Mouse (Mus musculus) midbrain, embryonic 11.5 days (tissue): ENCODE measurements at regions not wholly inside any gene's neighbourhood (a gene's known extent, or its start where the extent isn't known, plus 50 kb on each side); places are given as distances from the start of the nearest gene placed in this dataset.

Source experiments
- ATAC-seq: fragments of 200-750 bp; cut with Nextera tagmentation; 2 replicates; pipeline ENCODE4 v1.8.0; 2017; ENCODE audit warnings: moderate TSS enrichment, moderate library complexity; ENCODE audit not compliant: low FRiP score
- DNase-seq: peaks from one replicate; pipeline ENCODE4 v3.0.0; 2015; ENCODE audit warnings: low spot score; ENCODE audit errors: missing footprints
- H3K27ac ChIP-seq: fragments of 300-500 bp; sonication (generic); 2 replicates; pipeline ENCODE4 v1.5.1; 2014; ENCODE audit warnings: low read depth, low read length
- H3K27me3 ChIP-seq: fragments of 300-500 bp; sonication (generic); 2 replicates; pipeline ENCODE4 v1.6.1; 2014; ENCODE audit warnings: mild to moderate bottlenecking, low read length, moderate library complexity, mixed read lengths; ENCODE audit not compliant: control insufficient read depth, insufficient read depth
- H3K36me3 ChIP-seq: fragments of 300-500 bp; sonication (generic); 2 replicates; pipeline ENCODE4 v1.6.1; 2014; ENCODE audit warnings: mild to moderate bottlenecking, low read length, moderate library complexity, mixed read lengths; ENCODE audit not compliant: control insufficient read depth, insufficient read depth
- H3K4me1 ChIP-seq: fragments of 300-500 bp; sonication (generic); 2 replicates; pipeline ENCODE4 v1.6.1; 2014; ENCODE audit warnings: low read length; ENCODE audit not compliant: control insufficient read depth, insufficient read depth
- H3K4me2 ChIP-seq: fragments of 300-500 bp; sonication (generic); 2 replicates; pipeline ENCODE4 v1.6.1; 2014; ENCODE audit warnings: mild to moderate bottlenecking, moderate library complexity
- H3K4me3 ChIP-seq: fragments of 300-500 bp; sonication (generic); 2 replicates; pipeline ENCODE4 v1.5.1; 2014; ENCODE audit warnings: low read depth, low read length
- H3K9ac ChIP-seq: fragments of 300-500 bp; sonication (generic); 2 replicates; pipeline ENCODE4 v1.6.1; 2014; ENCODE audit warnings: low read length
- H3K9me3 ChIP-seq: fragments of 300-500 bp; sonication (generic); 2 replicates; pipeline ENCODE4 v1.6.1; 2016; ENCODE audit warnings: low read length; ENCODE audit not compliant: control insufficient read depth
- WGBS: fragments of 180-500 bp; shearing (Covaris S2); extraction: QIAGEN DNeasy Blood & Tissue Kit; methylation state at CpG from one replicate; pipeline ENCODE4 v1.1.7; 2014; 5-methylcytosine and 5-hydroxymethylcytosine counted together

DNA sequence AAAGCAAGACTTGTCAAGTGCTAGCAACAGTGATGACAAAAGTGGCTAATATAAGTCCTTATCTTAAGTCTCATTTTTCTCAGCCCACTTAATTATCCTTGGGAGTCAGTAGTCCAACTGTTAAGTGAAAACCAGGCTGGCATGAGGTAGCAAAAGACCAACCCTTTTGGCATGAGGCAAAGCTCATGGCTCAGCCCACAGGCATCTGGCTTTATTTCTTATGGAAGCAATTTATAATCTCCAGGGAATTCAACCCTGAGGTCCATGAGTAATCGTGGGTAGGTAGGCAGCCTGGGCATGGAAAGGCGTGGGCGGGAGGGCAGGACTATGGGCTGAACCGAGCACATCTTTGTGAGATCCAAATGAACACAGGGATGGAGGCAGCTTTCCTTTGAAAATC, 950.4 kb downstream of the Ttll7 start:
- 78% methylated on average over 4 of the region's 4 CpGs for WGBS
- ATAC-seq = no peak

DNA sequence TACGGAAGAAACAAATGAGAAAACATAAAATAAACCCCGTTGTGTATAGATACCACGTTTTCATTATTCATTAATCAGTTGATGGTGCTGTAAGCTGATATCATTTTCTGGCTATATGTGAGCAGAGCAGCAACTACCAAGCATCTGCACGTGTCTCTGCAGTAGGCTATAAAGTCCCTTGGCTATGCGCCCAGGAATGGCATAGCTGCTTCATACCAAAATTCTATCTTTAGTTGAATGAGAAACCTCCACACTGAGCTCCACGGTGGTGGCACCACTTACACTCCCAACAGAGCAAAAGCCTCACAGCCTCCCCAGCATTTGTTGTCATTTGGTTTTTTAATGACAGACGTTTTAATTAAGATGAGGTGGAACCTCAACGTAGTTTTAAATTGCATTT, 944.4 kb downstream of the Ttll7 start:
- 87% methylated on average over 8 of the region's 8 CpGs for WGBS
- Histone ChIP-seq H3K9ac (no peak overlapping the region), H3K27me3 (no peaks in the 10 kb centered on the region), H3K36me3 (no peaks in the 10 kb centered on the region), H3K4me2 (no peak overlapping the region), H3K9me3 (no peaks in the 10 kb centered on the region), H3K27ac (no peak overlapping the region), H3K4me3 (no peak overlapping the region), H3K4me1 (no peaks in the 10 kb centered on the region)
- ATAC-seq = no peak
- DNase-seq = no peak

More for the DNA sequence above, 950.4 kb downstream of the Ttll7 start:
- Histone ChIP-seq H3K9me3 (no peaks in the 10 kb centered on the region), H3K4me2 (no peak overlapping the region), H3K4me3 (no peak overlapping the region), H3K27ac (no peak overlapping the region), H3K36me3 (no peaks in the 10 kb centered on the region), H3K9ac (no peak overlapping the region), H3K27me3 (no peaks in the 10 kb centered on the region), H3K4me1 (no peaks in the 10 kb centered on the region)
- no peak for DNase-seq

DNA sequence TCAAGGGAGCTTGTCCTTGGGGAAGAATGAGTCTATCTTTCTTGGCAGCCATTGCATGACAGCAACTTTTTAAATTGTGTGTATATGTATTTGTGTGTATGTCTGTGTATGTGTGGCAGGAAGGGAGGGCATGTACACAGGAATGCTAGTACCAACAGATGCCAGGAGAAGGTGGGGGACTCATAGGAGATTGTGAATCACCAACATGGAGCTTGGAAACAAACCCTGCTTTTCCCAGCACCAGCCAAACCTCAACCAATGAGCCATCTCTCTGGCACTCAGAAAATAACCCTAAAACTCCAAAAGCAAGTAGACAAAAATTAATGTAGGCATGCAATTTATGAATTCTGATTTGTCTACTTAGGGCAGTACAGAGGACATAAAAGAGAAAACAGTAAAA, 942.9 kb downstream of the Ttll7 start:
- H3K9ac ChIP-seq = no peak overlapping the region
- no peaks in the 10 kb centered on the region for H3K4me1 ChIP-seq
- no peaks in the 10 kb centered on the region for H3K27me3 ChIP-seq
- DNase-seq (no peak), ATAC-seq (no peak)
- no peaks in the 10 kb centered on the region for H3K36me3 ChIP-seq
- H3K4me2 ChIP-seq = no peak overlapping the region
- H3K4me3 ChIP-seq = no peak overlapping the region
- H3K9me3 ChIP-seq = no peaks in the 10 kb centered on the region
- no peak overlapping the region for H3K27ac ChIP-seq

- Histone ChIP-seq H3K4me1 (no peaks in the 10 kb centered on the region), H3K27ac (no peak overlapping the region), H3K4me3 (no peak overlapping the region), H3K36me3 (no peaks in the 10 kb centered on the region), H3K9me3 (no peaks in the 10 kb centered on the region), H3K27me3 (no peaks in the 10 kb centered on the region), H3K4me2 (no peak overlapping the region), H3K9ac (no peak overlapping the region)
- no peak for ATAC-seq
- no peak for DNase-seq
- 88% methylated on average over 2 of the region's 2 CpGs for WGBS
Observed at GRCm38 (mm10) chr3:147786555-147786954, 934.4 kb downstream of the Ttll7 start.

GRCm38 (mm10) chr3:147750842-147751191, 898.6 kb downstream of the Ttll7 start:
- Histone ChIP-seq H3K4me1 (no peaks in the 10 kb centered on the region), H3K36me3 (no peaks in the 10 kb centered on the region), H3K4me3 (no peak overlapping the region), H3K4me2 (no peak overlapping the region), H3K9ac (no peak overlapping the region), H3K27ac (no peak overlapping the region), H3K27me3 (no peaks in the 10 kb centered on the region), H3K9me3 (no peaks in the 10 kb centered on the region)
- ATAC-seq (no peak), DNase-seq (no peak)
- 88% methylated on average over 1 of the region's 1 CpGs for WGBS

DNA sequence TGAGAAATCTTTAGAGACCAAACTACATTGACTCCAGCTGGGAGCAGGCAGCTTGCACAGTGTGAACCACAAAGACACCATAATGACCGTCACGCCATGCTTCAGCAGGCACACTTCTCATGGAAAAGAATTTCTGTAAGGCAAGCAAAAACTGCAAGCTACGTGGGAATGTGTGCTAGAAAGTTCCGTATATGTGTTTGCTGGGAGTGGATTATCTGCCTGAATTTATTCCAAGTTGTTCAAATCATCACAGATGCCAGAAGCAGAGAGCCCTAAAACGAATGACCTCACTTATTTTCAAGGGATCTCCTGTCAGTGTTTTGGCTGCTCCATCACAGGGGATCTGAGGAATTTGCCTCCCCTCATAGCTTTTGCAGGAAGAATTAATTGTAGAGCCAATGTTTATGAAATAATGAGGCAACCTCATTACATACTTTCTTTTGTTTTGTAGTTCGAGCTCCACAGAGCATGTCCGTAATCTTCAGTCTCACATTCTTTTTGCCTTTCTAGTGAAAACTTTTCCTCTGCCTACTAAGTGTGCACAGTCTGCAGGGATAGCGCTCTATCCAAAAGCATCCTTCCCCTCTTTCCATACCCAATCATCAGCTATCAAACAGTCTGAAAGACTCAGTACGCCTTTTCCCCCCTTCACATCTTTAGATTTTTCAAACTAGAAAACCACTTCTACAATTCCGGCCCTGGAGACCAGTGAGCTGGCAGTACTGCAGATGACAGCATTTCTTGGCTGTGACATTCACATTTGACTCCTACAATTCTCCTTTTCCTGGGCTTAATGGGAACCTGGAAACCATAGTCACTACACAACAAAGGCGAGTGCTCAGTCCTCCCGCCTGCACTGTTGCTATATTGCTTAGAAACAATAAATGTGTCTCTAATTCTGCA, 898.0 kb downstream of the Ttll7 start:
- Histone ChIP-seq H3K4me2 (no peak overlapping the region), H3K9ac (no peak overlapping the region), H3K27ac (no peak overlapping the region), H3K4me3 (no peak overlapping the region), H3K4me1 (no peaks in the 10 kb centered on the region), H3K27me3 (no peaks in the 10 kb centered on the region), H3K9me3 (no peaks in the 10 kb centered on the region), H3K36me3 (no peaks in the 10 kb centered on the region)
- ATAC-seq (peak; percentile 55; the same call in 1 of the 2 replicates), DNase-seq (peak; percentile 89)
- WGBS = 42% methylated on average over 12 of the region's 12 CpGs

DNA sequence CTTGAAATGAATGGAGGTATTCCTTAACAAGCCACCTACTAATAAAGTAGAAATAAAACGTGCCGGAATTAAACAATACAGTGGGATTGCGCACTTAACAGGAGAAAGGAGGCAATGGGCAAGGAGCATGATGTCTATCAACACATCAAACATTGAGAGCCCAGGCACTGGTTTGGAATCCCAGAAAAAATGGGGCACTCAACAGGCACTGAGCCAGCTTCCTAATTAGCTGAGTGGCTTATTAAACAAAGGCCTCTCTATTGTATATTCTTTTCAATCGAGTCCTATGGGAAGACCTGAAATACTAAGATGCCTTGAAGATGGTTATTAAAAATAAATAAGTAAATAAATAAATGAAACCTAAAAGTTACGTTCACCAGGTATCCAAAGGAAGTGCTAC, 897.3 kb downstream of the Ttll7 start:
- Histone ChIP-seq H3K27me3 (no peaks in the 10 kb centered on the region), H3K4me1 (no peaks in the 10 kb centered on the region), H3K9me3 (no peaks in the 10 kb centered on the region), H3K4me3 (no peak overlapping the region), H3K9ac (no peak overlapping the region), H3K27ac (no peak overlapping the region), H3K4me2 (no peak overlapping the region), H3K36me3 (no peaks in the 10 kb centered on the region)
- WGBS = 79% methylated on average over 5 of the region's 5 CpGs
- DNase-seq (no peak), ATAC-seq (no peak)

DNA sequence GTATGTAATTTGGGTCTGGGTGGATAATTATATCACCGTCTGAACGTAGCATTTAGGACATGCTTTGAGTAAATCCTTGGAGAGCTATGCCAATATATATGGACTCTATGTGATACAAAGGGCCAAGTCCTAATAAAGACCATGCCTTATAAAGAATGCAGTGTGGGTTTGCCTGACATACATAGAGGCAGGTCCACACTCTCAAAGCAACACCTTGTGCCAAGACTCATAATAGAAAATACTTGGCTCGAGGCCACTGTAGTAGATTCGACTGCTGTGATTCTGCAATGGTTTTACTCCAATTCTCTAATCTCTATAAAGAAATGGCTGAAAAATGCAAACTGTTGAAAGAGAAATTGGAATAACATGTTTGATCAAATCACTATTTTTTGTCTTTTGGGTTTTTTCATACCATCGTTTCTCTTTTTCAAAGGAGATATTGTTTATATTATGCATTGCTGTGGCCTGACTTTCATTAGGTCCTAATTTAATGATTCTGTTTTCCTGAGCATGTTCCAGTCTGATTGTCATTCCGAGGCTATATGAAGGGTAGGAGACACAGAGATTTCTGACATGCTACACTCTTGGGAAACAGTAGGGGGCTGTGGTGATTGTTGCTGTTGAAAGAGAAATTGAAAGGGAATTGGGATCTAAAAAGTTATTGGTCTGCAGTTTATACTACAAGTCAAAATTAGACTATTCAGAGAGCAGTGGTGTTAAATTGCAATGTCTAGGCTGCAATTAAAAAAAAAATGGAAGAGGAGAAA, 884.7 kb downstream of the Ttll7 start:
- no peak overlapping the region for H3K9ac ChIP-seq
- H3K4me3 ChIP-seq = no peak overlapping the region
- H3K9me3 ChIP-seq = no peaks in the 10 kb centered on the region
- WGBS = 88% methylated on average over 6 of the region's 6 CpGs
- ATAC-seq (no peak), DNase-seq (no peak)
- H3K4me1 ChIP-seq = no peaks in the 10 kb centered on the region
- no peak overlapping the region for H3K27ac ChIP-seq
- H3K27me3 ChIP-seq = no peaks in the 10 kb centered on the region
- no peak overlapping the region for H3K4me2 ChIP-seq
- H3K36me3 ChIP-seq = no peaks in the 10 kb centered on the region

DNA sequence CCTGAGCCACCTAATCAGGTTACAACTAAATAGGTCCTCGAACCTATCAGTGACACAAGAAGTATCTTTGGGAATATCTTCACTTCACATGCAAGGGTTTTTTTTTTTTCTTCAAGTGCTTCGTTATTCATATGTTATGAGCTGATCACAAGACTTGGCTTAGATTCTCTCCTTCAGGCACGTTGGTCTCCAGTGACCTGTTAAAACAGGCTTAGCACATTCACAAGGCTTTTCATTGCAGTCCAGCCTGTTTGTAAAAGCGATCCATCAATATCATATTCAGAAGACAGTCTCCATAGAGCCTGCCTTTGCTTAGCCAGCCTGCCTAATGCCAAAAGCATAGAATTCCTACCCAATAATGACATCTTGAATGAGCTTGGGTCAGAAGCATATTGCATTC, 864.2 kb downstream of the Ttll7 start:
- no peak for DNase-seq
- H3K27me3 ChIP-seq = no peaks in the 10 kb centered on the region
- H3K27ac ChIP-seq = no peak overlapping the region
- H3K4me2 ChIP-seq = no peak overlapping the region
- H3K9ac ChIP-seq = no peak overlapping the region
- no peaks in the 10 kb centered on the region for H3K36me3 ChIP-seq
- H3K4me3 ChIP-seq = no peak overlapping the region
- no peak for ATAC-seq
- 72% methylated on average over 4 of the region's 4 CpGs for WGBS
- H3K4me1 ChIP-seq = no peaks in the 10 kb centered on the region
- no peaks in the 10 kb centered on the region for H3K9me3 ChIP-seq
